Mouse (Mus musculus) heart, postnatal 0 days (tissue): ENCODE measurements at regions not wholly inside any gene's neighbourhood (a gene's known extent, or its start where the extent isn't known, plus 50 kb on each side); places are given as distances from the start of the nearest gene placed in this dataset.

Experiments
- CTCF ChIP-seq: IDR thresholded peaks from 2 replicates; pipeline ENCODE4 v1.5.1; 2016; ENCODE audit warnings: antibody characterized with exemption, control low read depth, low read depth
- EP300 ChIP-seq: IDR thresholded peaks from 2 replicates; pipeline ENCODE4 v1.6.1; 2016; ENCODE audit warnings: antibody characterized with exemption, low read depth

- TF ChIP-seq CTCF (no peak), EP300 (no peak)
These were observed 135.4 kb downstream of the Rps29 start for GRCm38 (mm10) chr12:69023594-69023993.
